Mouse (Mus musculus): ENCODE measurements around the gene Pkib. TPM values are rescaled to one million over a fixed set of nuclear protein-coding genes. Genes with fewer than 3 reads are reported as not detected.

Gene Pkib
- polyA plus RNA-seq, 1 experiment, result 6.5 TPM

DNA sequence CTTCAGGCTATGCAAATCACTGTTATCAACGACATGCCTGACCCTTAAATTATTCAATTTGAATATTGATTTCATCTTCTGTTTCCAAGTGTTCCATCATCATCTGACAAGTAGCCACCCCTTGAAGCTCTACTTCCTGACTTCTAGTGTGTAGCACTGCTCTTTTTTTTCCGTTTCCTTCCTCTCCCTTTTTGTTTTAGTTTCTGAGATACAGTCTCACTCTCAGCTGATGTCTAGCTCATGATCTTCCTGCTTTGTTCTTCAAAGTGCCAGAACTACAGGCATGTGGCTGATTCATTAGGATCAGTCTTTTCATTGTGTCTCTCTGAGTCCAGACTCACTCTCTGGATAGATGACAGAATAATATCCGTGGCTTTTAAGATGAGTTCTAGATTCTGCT lies 128.9 kb downstream of the Pkib start:
- 57% methylated on average over 3 of the region's 3 CpGs for WGBS
- H3K36me3 ChIP-seq (ENCODE audit: control insufficient read depth, insufficient read depth, low read length), result no peaks in the 10 kb centered on the region
- TF ChIP-seq POLR2A (IDR thresholded peaks at IDR 0.05; ENCODE audit: low read depth, low read length) (no peak), CTCF (IDR thresholded peaks at IDR 0.05; ENCODE audit: extremely low read depth, insufficient read depth, insufficient read length, insufficient replicate concordance) (no peak)
- no peak for DNase-seq (ENCODE audit: low read depth in 1 of 2, low spot score in 2 of 2)
- H3K4me1 ChIP-seq (ENCODE audit: control insufficient read depth, insufficient read depth, insufficient read length), result peaks cover 8% of the 10 kb centered on the region; the same call in 1 of the 2 replicates
- no peaks in the 10 kb centered on the region for H3K27me3 ChIP-seq (ENCODE audit: control insufficient read depth, insufficient read depth, low read length)
- H3K4me3 ChIP-seq (ENCODE audit: extremely low read depth, insufficient read depth, insufficient read length), result no peak overlapping the region
- H3K27ac ChIP-seq (ENCODE audit: insufficient read depth, low read length), result no peak overlapping the region

DNA sequence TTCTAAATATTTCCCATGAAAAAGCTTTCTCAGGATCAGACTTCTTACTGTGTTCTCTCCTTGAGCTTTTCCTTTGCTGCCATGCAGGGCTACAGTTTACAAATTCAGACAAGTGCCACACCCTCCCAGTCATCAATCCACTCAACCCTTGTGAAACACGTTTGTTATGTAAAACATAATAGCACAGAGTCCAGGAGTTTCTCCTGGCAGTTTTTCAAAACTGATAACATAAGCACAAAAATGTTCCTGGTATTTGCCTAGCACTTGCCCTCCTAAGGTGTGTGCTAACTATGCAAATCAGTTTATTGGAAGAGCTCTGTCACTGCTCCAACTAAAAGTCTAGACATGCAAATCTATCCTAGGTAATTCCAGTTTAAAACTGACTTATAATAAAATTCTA lies 131.3 kb downstream of the Pkib start:
- 86% methylated on average over 1 of the region's 1 CpGs for WGBS
- Histone ChIP-seq H3K4me1 (ENCODE audit: control insufficient read depth, insufficient read depth, insufficient read length) (peaks cover 6% of the 10 kb centered on the region; the same call in 1 of the 2 replicates), H3K27ac (ENCODE audit: insufficient read depth, low read length) (no peak overlapping the region), H3K4me3 (ENCODE audit: extremely low read depth, insufficient read depth, insufficient read length) (no peak overlapping the region), H3K27me3 (ENCODE audit: control insufficient read depth, insufficient read depth, low read length) (no peaks in the 10 kb centered on the region), H3K36me3 (ENCODE audit: control insufficient read depth, insufficient read depth, low read length) (no peaks in the 10 kb centered on the region)
- DNase-seq (ENCODE audit: low read depth in 1 of 2, low spot score in 2 of 2), result no peak
- no peak for TF ChIP-seq CTCF (IDR thresholded peaks at IDR 0.05; ENCODE audit: extremely low read depth, insufficient read depth, insufficient read length, insufficient replicate concordance)
- TF ChIP-seq POLR2A (IDR thresholded peaks at IDR 0.05; ENCODE audit: low read depth, low read length), result no peak

DNA sequence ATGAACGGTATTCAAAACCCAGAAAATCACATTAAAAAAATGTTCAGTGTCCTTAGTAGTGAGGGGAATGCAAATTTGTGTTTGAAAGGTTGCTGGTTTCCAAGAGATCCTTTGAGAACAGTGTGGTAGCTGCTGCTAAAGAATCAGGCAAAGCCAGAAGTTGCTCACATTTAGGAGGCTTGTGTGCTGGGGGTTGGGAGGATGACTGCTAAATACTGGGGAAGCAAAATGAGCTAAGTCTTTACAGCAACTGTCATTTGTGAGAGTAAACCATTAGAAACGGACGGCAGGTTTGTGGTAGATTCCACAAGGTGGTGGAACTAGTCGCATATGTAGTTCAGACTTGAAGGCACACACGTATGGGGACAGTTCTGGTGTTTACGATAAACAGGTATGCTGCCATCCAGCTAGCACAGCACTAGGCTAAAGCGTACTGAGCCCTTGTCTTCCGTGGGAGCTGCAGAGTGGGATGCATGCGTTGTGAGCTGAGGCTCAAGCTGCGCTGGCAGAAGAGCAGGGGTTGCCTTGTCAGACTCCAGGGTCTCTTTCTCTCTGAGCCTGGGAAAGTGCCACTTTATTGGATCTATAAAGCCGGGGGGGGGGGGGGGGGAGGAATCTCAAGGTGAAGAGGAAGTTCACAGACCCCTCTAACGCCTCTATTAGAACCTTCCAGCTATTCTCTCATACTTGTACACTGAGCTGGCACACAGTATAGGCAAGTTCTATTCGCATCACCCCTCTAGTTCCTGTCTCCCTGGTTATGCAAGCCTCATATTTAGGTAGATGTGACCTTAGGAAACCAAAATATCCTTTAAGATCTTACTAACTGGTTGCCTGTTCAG lies 151.7 kb downstream of the Pkib start:
- H3K4me3 ChIP-seq (ENCODE audit: extremely low read depth, insufficient read depth, insufficient read length), result no peak overlapping the region
- DNase-seq (ENCODE audit: low read depth in 1 of 2, low spot score in 2 of 2), result no peak
- H3K27me3 ChIP-seq (ENCODE audit: control insufficient read depth, insufficient read depth, low read length), result no peaks in the 10 kb centered on the region
- no peaks in the 10 kb centered on the region for H3K4me1 ChIP-seq (ENCODE audit: control insufficient read depth, insufficient read depth, insufficient read length)
- no peak overlapping the region for H3K27ac ChIP-seq (ENCODE audit: insufficient read depth, low read length)
- TF ChIP-seq CTCF (IDR thresholded peaks at IDR 0.05; ENCODE audit: extremely low read depth, insufficient read depth, insufficient read length, insufficient replicate concordance) (no peak), POLR2A (IDR thresholded peaks at IDR 0.05; ENCODE audit: low read depth, low read length) (no peak)
- 70% methylated on average over 13 of the region's 13 CpGs for WGBS
- H3K36me3 ChIP-seq (ENCODE audit: control insufficient read depth, insufficient read depth, low read length), result no peaks in the 10 kb centered on the region

- TF ChIP-seq POLR2A (IDR thresholded peaks at IDR 0.05; ENCODE audit: low read depth, low read length) (no peak), CTCF (IDR thresholded peaks at IDR 0.05; ENCODE audit: extremely low read depth, insufficient read depth, insufficient read length, insufficient replicate concordance) (no peak)
- 68% methylated on average over 7 of the region's 7 CpGs for WGBS
- H3K36me3 ChIP-seq (ENCODE audit: control insufficient read depth, insufficient read depth, low read length), result no peaks in the 10 kb centered on the region
- no peak overlapping the region for H3K27ac ChIP-seq (ENCODE audit: insufficient read depth, low read length)
- H3K4me3 ChIP-seq (ENCODE audit: extremely low read depth, insufficient read depth, insufficient read length), result no peak overlapping the region
- H3K27me3 ChIP-seq (ENCODE audit: control insufficient read depth, insufficient read depth, low read length), result no peaks in the 10 kb centered on the region
- peak in 1 of 2 experiments; percentile 3 for DNase-seq (ENCODE audit: low read depth in 1 of 2, low spot score in 2 of 2)
- H3K4me1 ChIP-seq (ENCODE audit: control insufficient read depth, insufficient read depth, insufficient read length), result no peaks in the 10 kb centered on the region
Observed at GRCm38 (mm10) chr10:57784131-57784875, 152.5 kb downstream of the Pkib start.

- H3K4me1 ChIP-seq (ENCODE audit: control insufficient read depth, insufficient read depth, insufficient read length), result no peaks in the 10 kb centered on the region
- DNase-seq (ENCODE audit: low read depth in 1 of 2, low spot score in 2 of 2), result no peak
- no peaks in the 10 kb centered on the region for H3K36me3 ChIP-seq (ENCODE audit: control insufficient read depth, insufficient read depth, low read length)
- no peak within 1 kb of the TSS for H3K27ac ChIP-seq (ENCODE audit: insufficient read depth, low read length)
- no peak for TF ChIP-seq POLR2A (IDR thresholded peaks at IDR 0.05; ENCODE audit: low read depth, low read length)
- TF ChIP-seq CTCF (IDR thresholded peaks at IDR 0.05; ENCODE audit: extremely low read depth, insufficient read depth, insufficient read length, insufficient replicate concordance), result no peak
- no peaks in the 10 kb centered on the region for H3K27me3 ChIP-seq (ENCODE audit: control insufficient read depth, insufficient read depth, low read length)
- no peak within 1 kb of the TSS for H3K4me3 ChIP-seq (ENCODE audit: extremely low read depth, insufficient read depth, insufficient read length)
- WGBS, result 59% methylated on average over 7 of the region's 7 CpGs
Observed at GRCm38 (mm10) chr10:57784876-57785150, 153.0 kb downstream of the Pkib start, which contains the start of gene Fabp7. TSS of gene Fabp7 (plus strand) at chr10:57784881.

- Histone ChIP-seq H3K27me3 (ENCODE audit: control insufficient read depth, insufficient read depth, low read length) (no peaks in the 10 kb centered on the region), H3K27ac (ENCODE audit: insufficient read depth, low read length) (no peak overlapping the region), H3K36me3 (ENCODE audit: control insufficient read depth, insufficient read depth, low read length) (no peaks in the 10 kb centered on the region), H3K4me3 (ENCODE audit: extremely low read depth, insufficient read depth, insufficient read length) (no peak overlapping the region), H3K4me1 (ENCODE audit: control insufficient read depth, insufficient read depth, insufficient read length) (no peaks in the 10 kb centered on the region)
- DNase-seq (ENCODE audit: low read depth in 1 of 2, low spot score in 2 of 2), result no peak
- TF ChIP-seq CTCF (IDR thresholded peaks at IDR 0.05; ENCODE audit: extremely low read depth, insufficient read depth, insufficient read length, insufficient replicate concordance), result no peak
- no peak for TF ChIP-seq POLR2A (IDR thresholded peaks at IDR 0.05; ENCODE audit: low read depth, low read length)
- 91% methylated on average over 2 of the region's 2 CpGs for WGBS
Observed at GRCm38 (mm10) chr10:57785552-57785951, 153.8 kb downstream of the Pkib start.

Other genes starting within 250 kb of the Pkib start
- gene Hsf2, start 145.6 kb upstream of the Pkib start, polyA plus RNA-seq (2012; rRNA removed), result 1.2 TPM in 2 replicates
- 15.5 and 21.6 TPM in 2 replicates for gene Serinc1, start 99.5 kb upstream of the Pkib start, polyA plus RNA-seq (2012; rRNA removed)
- 0.30 and 0.31 TPM in 2 replicates for gene Fabp7, start 152.9 kb downstream of the Pkib start, polyA plus RNA-seq (2012; rRNA removed)
- 89.4 and 103 TPM in 2 replicates for gene Smpdl3a, start 162.4 kb downstream of the Pkib start, polyA plus RNA-seq (2012; rRNA removed)

All from spleen, adult 2 months (tissue).